Mouse (Mus musculus): ENCODE measurements at regions not wholly inside any gene's neighbourhood (a gene's known extent, or its start where the extent isn't known, plus 50 kb on each side); places are given as distances from the start of the nearest gene placed in this dataset.

- CTCF ChIA-PET = interaction anchor here (0.6 kb wide), 1 partner anchor 322 kb away, joined by 6 read pairs; no protein-coding TSS in a partner anchor
Measured at GRCm38 (mm10) chr3:8751356-8751755, 858.5 kb downstream of the Zfp704 start.

DNA sequence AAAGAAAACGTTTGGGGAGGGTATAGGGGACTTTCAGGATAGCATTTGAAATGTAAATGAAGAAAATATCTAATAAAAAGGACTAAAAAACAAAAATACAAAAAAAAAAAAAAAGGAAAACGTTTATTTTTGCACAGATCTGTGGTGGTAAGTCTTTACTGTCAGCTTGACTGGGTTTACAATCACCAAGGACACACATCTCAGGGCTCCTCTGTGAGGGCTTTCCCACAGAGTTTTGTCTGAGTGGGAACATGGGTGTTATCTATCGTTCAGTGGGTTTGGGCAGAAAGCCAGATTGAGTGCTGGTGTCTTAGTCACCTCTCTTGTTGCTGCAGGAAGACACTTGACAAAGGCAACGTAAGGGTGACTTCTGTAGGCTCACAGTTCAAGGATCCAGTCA lies 859.0 kb downstream of the Zfp704 start:
- CTCF ChIA-PET = no interaction called here

- CTCF ChIA-PET = no interaction called here
Measured at GRCm38 (mm10) chr3:8750162-8750561, 859.7 kb downstream of the Zfp704 start.

- CTCF ChIA-PET = no interaction called here
Measured at GRCm38 (mm10) chr3:8747201-8747600, 862.7 kb downstream of the Zfp704 start.

DNA sequence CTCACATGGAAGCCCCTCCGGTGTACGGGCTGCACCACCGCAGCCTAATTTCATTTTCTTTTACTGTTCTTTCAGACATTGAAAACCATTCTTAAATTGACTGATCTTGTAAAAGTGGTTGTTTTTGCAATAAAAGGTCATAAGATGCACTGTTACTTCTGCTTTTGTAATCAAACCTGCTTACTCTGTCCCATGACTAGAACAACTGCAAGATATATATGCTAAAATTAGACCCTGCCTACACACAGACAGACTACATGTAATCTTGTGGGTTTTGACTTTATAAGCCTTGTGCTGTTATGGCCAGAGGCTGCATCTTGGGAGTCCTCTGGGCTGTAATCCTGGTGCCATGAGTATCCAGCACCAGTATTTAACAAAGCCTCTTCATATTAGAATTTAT lies 863.2 kb downstream of the Zfp704 start:
- CTCF ChIA-PET = no interaction called here

- CTCF ChIA-PET = no interaction called here
Measured at GRCm38 (mm10) chr3:8746037-8746436, 863.8 kb downstream of the Zfp704 start.

- CTCF ChIA-PET = no interaction called here
Measured at GRCm38 (mm10) chr3:8744857-8745256, 865.0 kb downstream of the Zfp704 start.

DNA sequence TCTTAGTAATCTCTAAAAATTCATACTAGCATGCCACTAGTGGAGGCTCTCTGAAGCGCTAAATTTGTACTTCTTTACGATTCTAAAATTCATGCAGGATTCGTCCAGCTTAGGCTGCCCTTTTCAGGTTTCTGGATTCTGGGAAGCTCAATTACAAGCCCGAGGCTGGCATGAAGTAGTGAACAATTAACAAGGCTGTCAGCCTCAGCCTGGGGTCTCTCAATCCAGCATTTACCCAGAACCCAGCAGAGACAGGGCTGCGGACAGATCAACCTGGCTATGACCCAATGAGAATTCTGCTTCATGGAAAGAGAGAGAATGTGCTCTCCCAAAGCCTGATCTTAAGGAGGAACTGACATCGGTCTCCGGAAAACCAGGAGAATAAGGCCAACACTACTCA lies 866.2 kb downstream of the Zfp704 start:
- CTCF ChIA-PET = no interaction called here

GRCm38 (mm10) chr3:8741266-8742023 lies 868.4 kb downstream of the Zfp704 start:
- CTCF ChIA-PET = no interaction called here

DNA sequence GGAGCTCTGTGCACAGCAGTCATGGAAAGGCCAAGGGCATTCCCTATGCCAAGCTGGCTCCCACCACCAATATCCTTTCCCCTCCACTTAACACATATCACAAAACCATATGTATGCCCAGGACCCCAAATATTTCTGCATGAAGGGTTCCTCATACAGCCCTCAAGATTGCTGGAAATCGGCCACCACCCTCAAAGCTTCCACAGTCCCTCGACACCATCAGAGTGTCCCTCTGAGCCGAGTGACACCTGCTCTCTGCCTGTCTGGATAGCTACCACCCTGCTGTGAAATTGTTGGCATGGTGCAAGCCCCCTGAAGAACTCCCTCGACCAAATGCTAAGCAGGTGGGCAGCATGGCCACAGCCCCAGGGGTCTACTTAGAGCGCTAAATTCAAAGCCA lies 869.2 kb downstream of the Zfp704 start:
- CTCF ChIA-PET = no interaction called here

DNA sequence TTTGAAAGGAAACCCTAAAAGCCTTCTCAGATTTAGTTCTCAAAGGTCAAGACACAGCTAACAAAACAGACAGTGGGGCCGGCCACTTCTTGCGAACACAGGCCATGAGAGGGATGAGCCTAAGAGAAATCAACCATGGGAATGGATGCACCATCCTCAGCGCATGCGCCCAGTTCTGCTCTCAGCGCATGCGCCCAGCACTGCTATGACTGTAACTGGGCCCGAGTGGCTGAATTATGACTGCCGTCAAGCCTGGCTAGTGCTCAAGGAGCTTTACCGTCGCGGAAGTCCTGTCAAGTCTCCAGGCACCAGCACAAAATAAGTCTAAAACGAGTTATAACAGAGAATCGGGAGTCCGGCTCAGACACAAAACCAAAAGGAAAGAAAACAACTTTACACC lies 870.6 kb downstream of the Zfp704 start:
- CTCF ChIA-PET = no interaction called here

DNA sequence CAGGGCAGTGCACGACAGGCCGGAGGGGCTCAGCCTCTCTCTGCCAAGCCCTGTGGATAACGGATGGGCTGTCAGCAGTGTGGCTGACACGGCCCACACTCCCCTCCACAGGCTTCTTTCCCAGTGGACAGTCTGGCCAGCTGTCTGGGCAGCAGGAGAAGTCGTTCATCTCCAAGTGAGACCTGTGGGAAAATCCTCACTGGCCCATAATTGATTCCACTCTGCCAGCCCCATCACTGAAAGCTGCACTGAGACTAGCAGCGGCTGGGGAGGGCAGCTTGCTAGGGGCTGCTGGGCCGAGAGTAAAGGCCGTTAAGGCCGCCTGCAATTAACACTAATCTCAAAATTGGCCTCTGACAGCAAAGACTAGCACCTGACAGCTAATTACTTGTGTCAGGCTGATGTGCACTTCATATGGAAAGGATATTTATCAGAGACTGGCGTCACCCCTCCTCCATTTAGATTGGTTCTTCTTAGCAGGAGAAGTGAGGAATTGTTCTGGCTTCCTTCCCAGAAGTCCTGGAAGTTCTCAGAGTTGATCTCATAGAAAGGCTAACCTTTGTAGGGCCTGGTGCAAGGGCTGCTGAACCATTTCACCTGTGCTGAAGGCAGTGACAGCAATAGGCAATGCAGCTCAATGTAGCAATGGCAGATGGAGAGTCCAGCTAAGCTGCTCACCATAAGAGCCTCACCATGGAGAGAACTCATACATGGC lies 873.5 kb downstream of the Zfp704 start:
- CTCF ChIA-PET = no interaction called here

GRCm38 (mm10) chr3:8734096-8734495 lies 875.8 kb downstream of the Zfp704 start:
- CTCF ChIA-PET = no interaction called here

DNA sequence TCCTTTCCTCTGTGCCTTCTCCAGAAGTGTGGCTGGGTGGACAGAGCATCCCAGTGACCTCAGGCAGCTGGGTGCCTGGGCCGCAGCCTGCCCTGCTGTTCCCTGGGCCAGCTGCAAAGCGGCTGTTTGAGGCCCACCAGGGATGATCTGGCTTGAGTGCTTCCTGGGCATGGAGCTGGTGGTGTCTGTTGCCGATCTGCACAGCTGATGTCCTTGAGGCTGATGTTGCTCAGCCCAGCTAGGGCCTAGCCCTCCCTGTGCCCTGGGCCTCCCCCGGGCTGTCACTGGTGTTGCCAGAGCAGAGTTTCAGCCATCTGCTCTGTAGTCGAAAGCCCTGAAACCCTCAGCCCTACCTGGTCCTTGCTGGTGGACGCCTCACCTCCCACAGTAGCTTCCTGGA lies 878.5 kb downstream of the Zfp704 start:
- CTCF ChIA-PET = no interaction called here

DNA sequence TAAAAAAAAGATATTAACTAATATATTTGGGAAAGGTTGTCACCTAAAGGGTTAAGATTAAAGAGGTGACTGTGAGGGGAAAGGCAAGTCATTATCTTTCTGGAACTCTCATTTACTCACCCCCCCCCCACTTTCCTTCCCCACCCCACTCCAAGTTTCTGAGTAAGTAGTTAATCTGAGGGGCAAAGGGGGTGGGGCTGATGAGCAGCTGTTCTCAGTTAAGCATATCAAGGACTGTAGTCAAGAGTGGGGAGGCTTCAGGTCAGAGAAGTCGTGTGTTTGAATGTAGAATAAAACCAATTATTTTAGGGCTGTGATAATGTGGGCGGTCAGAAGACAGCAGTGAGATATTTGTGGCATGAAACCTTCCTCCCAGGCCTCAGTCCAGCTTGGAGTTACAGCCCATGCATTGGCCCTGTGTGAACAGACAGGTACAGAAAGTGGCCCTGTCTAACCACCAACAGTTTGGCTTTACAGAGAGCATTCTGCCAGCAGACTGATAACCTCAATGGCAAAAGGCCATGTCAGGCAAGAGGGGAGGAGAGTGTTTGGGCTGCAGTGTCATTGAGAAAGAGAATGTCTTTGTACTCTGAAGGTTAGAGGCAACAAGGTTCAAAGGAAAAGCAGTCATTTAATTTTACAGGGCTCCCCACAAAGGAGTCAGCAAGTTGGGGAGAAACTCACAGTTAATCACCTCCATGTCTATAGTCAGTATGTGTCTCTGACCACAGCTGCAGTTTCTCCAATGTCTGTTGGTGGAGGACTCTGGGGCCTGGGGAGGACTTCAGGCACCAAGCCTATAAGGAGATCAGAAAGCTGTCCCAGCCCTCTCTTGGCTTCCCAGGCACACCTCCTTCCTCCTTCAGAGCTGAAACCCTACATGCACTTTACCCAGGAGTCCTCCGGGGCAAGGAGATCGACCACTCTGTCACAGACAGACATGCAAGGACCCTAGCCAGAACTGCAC lies 888.0 kb downstream of the Zfp704 start:
- CTCF ChIA-PET = no interaction called here

DNA sequence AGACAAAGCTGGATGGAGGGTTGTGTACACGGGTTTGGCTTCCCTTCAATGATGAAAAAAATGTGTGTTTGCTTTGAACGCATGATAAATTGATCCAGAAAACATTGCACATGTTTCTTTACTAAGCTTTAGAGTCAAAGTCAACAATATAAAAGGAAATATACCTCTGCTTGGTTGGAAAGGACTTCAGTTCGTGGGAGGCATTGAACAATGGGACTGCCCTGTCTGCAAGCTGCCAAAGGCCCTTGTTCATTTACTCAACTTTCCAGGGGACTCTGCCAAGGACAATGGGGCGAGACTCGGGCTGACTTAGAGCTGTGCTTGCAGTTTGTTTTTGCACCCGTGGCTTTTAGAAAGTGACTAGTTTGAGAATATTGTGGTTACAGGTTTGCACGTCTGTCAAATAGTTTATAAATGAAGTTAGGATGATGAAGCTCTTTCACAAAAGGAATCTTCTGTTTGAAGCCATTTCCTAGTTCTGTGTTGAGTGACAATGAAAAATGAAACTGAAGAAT lies 889.2 kb downstream of the Zfp704 start:
- CTCF ChIA-PET = no interaction called here

DNA sequence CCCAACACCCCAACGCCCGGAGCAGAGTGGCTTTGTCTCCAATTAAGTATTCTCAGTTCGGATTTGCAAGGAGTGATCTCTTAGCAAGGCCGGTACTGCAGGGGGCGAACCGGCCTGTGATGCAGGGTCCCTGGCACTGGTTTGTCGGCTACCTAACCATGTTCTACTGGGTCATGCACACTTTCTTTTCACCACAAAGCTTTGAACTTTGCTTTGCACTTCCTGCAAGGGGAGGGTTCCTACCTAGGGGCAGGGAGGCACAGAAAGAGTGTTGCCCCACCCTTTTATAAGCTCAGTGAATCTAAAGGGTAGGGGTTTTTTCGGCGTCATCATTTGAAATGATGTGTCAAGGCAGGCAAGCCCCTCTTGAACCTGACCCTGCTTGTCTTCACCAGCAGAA lies 891.7 kb downstream of the Zfp704 start:
- CTCF ChIA-PET = no interaction called here

- CTCF ChIA-PET = no interaction called here
Measured at GRCm38 (mm10) chr3:8717334-8717812, 892.5 kb downstream of the Zfp704 start.
